Mouse (Mus musculus) spleen, adult 12 weeks (tissue): ENCODE results near the gene Kalrn.
A peak's percentile ranks its signal among the peaks of the same experiment; 100 is the strongest.
"Not testable (repeated sequence)": the region's sequence is repeated elsewhere in the genome, so short reads cannot be mapped to it uniquely, and the experiment has no call there.

Source experiments
- DNase-seq: peaks from one replicate; pipeline ENCODE4 v3.0.0; 2022; ENCODE audit warnings: low spot score

The Kalrn gene

DNA sequence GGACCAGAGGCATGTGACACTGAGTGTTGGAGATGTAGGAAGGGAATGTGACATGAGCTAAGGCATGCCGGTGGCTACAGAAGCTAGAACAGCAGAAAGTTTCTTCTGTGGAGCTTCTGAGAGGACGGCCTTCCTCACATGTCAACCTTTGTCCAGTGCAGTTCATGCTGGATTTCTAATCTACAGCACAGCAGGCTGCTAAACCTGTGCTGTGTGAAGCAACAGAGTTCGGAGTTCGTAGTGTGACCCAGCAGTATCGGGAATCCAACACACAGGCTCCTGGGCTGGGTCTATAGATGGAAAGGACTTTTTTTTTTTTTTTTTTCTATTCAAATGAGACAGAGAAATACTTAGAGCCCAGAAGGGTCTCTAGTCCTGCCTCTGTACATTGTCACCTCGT is 468.9 kb downstream of the Kalrn start:
- no peak for DNase-seq

DNA sequence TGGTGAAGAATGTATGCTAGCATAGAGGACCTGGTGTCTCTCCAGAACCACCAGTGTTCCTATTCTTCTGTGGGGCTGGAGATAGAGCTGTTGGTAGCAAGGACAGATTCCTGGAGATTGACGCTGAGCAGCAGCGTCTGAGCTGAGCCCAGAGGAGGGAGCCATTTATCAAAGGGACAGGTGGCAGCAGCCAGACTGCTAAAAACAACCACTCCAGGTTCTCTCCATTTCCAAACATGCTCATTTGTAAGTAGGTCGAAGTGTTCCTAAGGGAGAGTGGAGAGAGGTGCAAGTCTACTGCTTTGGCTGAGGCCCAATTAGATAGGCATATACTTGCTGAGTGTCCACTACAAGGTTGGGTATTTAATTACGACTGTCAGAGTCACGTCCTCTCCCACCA is 470.6 kb downstream of the Kalrn start:
- DNase-seq, result no peak

DNA sequence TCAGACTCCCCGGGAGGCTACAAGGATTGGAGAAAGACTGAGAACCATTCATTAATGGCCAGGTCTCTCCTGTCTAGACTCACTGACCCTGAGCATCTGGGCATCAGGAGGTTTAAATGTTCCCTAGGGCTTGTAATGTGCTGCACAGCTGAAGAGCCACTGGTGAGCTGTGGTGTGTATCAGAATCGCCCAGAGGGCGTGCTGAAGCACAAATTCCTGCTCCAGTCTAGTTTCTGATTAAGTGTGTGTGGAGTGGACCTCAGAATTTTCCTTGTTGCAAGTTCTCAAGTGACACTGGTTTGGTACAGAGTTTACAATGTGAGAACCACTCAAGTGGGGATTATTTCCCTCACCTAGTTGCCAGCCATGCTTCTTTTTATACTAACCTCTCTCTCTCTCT is 473.5 kb downstream of the Kalrn start:
- no peak for DNase-seq

DNA sequence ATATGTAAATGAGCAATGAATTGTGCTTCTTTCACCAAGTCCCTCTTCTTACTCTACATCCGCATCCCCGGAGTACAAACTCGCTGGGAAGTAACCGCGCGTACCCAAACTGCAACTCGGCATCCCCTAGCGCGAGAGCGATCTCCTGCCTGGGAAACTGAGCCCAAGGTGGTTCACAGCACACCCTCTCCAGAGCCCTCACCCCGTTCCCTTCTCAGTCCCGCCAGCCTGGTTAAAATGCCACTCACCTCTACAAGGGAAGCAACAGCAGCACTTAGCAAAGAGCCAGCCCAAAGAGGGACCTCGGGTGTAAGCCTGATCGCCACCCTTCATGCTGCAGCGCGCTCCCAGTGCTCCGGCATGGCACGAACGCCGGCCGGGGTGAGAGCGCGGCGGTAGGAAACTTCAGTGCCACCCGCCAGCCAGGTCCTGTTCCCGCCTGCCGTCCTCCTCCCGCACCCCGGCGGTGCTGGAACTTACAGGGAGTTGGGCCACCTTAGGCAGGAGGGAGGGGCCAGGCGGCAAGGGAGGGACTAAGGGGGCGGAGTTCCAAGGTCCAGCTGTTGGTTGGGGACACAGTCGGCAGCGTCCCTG is 477.7 kb downstream of the Kalrn start:
- DNase-seq, result peak; percentile 47

DNA sequence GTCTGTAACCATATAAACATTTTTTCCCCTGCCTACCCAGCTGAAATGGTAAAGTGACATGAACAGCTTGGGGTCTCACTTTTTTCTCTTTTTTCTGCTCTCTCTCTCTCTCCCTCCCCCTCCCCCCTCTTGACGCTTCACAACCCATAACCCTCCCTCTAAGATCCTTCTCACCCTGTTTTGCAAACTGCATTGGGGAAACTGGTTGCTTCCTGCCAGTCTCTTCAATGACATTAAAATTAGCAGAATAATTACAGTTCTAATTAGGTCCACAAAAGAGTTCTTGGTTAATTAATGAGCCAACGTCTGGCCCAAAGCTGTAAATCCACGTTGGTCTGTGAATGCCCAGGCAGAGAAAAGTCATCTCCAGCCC is 478.3 kb downstream of the Kalrn start:
- DNase-seq, result no peak

DNA sequence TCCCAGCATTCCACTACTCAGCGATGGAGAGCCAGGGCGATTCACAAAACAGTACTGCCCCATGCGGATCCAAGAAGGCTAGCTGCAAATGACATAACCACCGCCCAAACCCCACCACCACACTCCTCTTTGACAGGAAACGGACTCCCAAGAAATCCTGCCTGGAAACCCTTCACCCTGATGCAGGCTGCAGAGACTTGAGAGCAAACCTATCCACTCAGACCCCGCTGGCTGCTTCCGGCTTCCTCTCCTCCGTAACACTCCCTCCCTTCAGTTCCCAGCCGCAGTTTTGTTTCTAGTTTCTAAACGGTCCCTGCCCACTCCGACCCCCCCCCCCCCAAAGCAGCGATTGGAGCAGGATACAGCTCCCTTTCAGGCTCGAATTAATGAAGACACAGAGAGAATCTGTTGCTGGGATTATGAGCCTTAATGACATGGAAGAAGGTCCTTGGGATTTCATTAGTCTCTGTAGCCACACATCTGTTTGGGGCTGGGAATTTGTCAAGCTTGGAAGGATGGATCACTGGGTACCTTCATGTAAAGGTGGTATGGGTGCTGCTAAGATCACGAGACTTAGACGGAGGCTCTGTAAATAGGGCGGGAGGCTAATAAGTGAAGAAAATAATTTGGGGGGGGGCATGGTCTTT is 478.8 kb downstream of the Kalrn start:
- DNase-seq, result no peak

DNA sequence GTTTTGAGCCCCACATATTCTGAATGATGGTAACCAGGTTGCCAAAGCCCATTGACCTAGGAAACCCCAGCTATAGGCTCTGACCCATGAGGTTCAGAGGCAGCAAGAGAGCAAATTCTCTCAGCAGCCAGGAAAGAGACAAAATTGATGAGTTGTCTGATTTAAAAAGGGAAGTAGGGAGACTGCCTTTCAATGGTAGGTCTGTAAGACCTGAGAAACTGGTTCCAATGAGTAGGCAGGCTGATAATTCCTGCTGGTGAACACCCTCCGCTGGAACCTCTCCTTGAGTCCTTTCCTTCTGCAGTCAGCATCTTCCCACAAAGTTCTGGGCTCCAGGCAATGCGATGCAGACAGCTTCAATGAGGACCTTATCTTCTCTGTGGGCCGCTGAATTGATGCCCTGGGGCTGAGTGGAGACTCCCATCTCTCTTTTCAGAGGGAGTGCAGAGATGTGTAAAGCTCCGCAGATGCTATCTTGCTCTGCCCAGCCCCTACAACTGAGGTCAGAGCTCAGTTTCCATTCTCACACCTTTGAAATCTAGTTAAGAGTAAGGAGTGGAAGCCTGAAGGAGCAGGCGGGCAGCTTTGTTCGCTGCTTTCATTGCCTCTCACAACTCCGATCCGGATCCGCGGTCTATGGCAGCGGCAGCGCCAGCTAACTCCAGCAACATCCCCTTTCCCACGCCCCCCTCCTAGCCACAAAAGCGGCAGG is 479.4 kb downstream of the Kalrn start:
- no peak for DNase-seq

DNA sequence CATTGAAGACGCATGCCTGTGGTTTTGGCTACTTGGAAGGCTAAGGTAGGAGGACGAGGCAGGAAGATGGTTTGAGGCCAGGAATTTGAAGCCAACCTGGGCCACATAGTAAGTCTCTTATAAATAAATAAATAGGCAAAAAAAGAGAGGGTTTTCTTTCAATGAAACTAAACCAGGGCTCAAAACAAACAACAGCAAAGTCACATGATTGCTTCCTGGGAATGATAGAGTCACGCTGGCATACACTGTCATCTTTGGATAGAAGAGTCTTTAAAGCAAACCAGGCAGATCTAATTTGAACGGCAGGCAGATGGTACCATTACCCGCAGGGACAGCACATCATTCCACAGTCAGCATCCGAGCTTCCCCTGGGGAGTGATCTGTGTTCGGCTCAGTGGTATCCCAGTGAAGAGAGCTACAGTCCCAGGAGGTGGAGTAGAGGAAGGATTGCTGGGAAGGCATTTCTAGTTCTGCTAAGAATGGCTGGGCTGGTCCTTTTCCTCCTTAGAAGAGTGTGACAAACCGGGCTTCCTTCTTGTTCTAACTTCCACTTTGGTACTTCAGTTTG is 483.7 kb downstream of the Kalrn start:
- DNase-seq, result no peak

DNA sequence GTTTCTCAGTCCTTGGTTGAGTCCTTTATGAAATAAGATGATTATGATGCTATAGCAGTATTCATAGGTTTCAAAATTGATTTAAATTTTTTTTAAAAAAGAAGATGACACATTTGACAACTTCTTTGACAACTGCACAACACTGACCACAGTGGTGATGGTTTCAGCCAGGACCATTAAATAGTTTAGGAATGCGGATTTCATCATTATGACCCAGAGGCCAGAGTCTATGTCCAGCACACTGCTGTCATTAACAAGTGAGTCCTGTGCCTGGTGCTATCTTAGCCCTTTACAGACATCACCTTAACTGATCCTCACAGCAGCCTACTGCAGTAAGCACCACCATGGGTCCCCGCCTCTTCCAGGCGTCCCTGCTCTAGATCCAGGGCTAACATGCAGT is 484.3 kb downstream of the Kalrn start:
- no peak for DNase-seq

DNA sequence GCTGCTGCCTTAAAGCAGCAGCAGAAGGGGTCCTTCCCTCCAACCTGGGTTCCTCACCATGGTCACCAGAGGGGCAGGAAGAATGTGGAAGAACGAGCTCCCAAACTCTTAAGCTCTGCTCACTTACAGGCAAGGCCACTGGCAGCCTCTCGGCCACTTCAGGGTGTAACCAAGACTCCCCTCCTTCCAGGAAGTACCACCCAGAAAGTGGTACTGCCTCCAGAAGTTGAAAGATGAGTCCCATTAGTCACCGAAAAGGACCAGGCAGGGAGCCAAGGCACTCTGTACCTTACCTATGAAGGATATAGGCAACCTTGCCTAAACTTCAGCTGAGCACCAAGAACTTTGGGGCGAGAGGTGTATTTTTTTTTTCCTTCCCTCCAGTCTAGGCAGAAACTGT is 485.0 kb downstream of the Kalrn start:
- no peak for DNase-seq

DNA sequence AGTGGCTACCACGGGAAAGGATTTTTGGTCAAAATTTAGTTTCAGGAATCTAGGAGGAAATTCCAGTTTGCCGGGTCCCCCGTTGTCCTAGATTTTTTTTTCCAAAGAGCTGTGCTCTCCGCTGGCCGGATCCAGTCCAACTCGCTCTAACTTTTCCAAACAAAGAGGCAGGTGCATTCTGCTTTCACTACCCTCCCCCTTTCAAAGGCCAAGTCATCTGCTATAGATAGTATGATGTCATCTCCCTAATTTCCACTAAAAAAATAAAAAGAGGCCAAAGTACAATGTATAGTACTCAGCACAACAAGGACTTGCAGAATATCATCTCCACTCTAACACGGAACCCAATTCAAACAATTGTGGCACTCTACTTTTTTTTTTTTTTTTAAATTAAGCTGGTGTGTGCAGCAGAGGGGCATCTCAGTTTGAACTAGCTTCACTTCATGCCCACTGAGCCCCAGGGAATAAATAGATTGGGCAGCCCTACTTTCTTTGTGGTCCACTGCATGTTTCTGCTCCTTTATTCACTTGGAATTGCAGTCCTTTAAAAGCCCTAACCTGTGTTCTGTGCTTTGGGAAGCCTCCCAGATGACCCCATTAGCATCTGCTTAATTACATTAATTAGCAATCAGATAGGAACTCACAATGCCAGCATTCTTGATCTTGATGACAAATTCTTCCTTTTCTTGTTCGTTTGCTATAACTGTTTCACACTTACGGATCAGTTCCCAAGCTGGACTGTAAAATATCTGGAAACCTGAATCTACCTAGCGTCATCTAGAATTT is 489.0 kb downstream of the Kalrn start:
- no peak for DNase-seq

DNA sequence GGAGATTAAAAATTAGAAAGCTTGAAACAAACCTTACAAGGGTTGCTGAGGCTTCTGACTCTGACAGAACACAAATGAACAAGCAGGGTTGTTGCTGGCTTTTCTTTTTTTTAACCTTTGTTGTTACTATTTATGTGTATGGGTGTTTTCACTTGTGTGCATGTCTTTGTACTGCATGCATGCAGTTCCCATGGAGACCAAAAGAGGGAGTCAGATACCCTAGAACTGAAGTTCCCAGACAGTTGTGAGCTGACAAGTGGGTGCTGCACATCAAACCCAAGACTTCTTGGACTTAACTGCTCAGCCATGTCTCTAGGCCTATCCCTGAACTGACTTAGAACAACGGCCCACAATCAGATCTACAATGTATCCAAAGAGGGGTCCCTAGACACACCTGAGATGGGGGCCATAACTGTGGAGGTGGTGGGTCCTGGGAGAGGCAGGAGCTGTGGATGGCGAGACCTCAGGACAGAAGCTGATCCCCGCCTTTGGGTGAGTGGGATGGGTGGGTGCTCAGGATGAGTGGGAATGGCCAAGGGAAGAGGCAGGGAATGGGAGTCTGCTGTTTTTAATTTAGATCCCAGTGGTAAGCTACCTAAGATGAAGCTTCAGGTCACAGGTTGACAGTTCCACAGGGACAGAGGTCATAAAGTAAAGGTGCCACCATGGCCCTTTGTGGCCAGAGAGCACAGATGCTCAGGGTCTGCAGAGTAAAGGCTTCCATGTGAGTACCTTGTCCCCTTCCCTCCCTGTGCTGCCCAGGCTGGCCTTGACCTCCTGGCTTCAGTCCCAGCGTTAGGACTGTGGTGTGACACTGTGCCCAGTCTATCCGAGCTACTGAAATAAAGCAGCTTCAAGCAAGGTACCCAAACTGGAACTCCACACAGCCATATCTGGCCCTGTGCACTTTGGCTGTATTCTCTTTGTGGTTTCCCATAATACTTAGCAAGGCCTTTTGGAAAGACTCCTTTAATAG is 490.6 kb downstream of the Kalrn start:
- no peak for DNase-seq

DNA sequence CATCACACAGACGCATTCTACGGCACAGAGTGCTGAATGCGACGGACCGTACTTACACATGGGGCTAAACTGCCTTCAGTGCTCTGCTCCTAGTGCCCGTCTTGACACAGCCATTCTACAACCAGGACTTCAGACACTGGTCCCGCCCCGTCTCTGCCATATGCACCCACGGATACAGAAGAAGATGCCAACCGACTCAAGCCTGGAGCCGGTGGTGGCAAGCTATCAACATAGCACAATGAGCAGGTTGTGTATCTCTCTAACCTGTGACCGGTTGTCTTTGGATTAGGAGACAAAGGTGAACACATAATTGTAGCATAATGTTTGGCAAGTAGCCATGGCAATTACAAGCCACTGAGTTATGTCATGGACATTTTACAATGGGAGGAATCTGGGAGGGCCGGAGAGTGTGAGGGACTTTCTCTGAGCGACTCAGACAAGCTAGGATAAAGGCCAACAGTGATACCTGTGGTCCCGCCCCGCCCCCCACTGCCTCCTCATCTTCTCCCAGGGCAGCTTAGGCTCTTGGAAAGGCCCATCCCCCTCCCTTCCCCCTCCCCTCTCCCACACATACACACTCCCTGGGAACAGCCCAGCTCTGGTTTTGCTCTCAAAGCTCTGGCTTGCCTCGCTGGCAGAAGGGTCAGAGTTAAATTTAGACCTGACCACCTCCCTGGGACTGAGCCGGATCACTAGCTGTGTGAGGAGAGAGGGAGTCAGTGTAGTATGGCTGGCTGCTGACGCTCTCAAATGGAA is 491.5 kb downstream of the Kalrn start:
- no peak for DNase-seq

DNA sequence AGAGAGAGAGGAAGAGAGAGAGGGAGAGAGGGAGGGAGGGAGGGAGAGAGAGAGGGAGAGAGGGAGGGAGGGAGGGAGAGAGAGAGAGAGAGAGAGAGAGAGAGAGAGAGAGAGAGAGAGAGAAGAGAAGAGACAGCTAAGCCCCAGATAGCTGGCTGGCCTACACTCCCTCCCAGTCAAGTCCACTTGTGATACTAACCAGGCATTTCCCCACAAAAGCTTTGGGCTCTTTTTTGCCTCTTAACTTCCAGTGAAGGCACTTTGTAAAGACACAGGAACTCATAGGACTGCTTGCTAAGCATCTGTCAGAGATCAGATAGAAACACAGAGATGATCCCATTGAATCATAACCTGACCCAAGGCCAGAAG is 492.0 kb downstream of the Kalrn start:
- DNase-seq, result not testable (repeated sequence)

DNA sequence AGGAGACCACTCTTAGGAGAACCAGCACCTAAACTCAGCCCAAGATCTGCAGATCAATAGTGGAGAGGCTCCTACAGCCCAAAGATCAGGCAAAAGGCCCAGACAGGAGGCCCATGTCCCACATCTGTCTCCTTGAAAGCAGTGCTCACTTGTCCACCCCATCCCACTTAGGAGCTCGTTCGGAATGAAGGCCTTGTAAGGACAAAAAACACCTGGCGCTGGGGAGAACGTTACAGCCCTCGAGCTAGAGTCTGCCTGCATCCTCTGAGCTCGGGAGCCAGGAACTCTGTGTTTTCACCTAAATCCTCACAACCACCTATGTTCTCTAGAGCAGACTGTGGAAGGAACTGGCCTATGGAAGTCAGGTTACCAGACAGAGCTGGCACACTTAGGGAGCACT is 492.5 kb downstream of the Kalrn start:
- DNase-seq, result no peak

DNA sequence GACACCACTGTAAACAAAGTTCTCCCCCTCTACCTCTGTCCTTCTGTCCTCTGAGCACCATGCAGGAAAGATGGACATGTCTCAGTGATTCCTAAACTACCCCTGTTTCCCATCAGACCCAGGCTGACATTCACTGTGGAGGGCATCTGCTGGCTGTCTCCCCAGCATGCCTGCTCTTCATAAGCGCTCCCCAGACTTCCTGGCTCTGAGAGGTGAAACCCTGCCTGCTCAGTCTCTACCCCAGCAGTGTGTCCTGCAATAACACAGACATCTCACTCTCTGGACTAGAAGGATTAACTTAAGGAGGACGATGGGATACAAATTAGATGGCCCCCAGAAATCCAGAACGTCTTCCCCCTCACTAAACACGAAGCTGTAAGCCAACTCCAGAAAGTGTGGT is 493.8 kb downstream of the Kalrn start:
- no peak for DNase-seq

DNA sequence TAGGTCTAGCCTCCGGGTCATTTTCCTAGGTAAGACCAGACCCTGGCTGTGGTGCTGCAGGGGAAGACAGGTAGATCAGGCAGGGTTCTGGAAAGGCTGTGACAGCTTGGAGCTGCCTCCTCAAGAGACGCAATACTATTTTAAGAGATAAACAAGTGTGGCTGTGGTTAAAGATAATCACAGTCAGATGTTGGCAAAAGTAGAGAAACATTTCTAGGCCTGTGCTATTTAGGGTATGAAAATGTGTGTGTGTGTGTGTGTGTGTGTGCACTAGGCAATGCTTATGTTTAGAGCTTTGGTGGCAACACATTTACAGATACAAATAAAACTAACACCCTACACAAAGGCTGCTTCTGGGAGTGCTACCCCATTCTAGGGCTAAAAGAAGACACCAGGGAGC is 494.6 kb downstream of the Kalrn start:
- no peak for DNase-seq

DNA sequence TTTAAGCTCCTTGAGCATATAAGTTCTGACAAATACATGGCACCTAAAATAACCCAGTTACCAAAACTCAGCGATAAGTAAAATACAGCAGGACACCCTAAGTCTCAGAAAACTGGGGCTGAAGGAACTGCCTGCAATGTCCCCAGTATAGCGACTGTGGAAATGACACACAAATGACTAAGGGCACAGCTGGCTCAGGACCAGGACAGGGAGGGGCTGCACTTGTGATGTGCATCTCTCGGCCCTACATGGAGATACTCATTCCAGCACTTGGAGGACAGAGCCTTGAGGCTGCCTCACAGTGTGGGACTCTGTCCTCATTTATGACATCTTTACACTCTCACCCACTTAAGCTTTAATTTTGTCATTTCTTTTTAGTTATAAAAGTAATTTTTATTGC is 497.2 kb downstream of the Kalrn start:
- DNase-seq, result no peak

DNA sequence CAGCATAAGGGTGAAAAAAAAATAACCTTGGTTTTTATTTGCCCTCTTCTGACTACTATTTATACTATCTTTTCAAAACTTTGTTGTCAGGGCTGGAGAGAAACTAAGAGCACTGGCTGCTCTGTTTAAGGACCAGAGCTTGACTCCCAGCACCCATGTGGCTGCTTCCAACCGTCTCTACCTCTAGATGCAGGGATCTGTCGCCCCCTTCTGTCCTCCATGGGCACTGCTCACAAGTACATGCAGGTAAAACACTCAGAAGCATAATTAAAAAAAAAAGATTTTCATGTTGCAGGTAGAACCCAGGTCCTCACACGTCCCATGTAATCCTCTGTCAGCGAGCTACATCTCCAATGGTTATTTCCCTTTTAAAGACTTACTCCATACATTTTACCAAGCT is 499.4 kb downstream of the Kalrn start:
- no peak for DNase-seq

DNA sequence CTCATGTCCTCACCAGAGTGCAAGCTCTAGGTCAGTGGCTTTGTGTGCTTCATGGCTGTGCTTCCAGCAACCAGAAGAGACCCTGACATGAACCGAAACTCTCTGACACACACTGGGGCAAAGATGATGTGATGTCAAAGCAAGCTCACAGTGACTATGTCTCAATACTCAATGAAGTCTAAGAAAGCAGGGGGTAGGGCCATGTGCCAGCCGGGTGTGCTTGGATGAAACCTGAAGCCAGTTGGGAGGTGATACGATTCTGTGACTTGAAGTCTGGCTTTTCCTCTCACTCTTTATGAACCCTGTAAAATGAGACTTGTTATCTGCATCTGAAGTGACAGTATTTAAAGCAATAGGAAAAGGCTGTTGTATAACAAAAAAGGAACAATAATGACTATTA is 501.2 kb downstream of the Kalrn start:
- no peak for DNase-seq
